Mouse (Mus musculus): ENCODE results near the gene Col1a2. TPM values are rescaled to one million over a fixed set of nuclear protein-coding genes. Genes with fewer than 3 reads are reported as not detected.

Gene Col1a2
- polyA plus RNA-seq (2015; fragmentation: Nextera tagmentation; extraction: Ambion mirVana) = 809 and 883 TPM in 2 replicates

GRCm38 (mm10) chr6:4504603-4505131 is at the start of gene Col1a2:
Gene Col1a2 (plus strand): TSS chr6:4504814.
- H3K9me3 ChIP-seq = no peaks in the 10 kb centered on the region
- no peaks in the 10 kb centered on the region for H3K27me3 ChIP-seq
- peaks cover 38% of the 10 kb centered on the region for H3K4me1 ChIP-seq
- H3K36me3 ChIP-seq = peaks cover under 1% of the 10 kb centered on the region; the same call in 1 of the 2 replicates
- peak; percentile 1; the same call in 1 of the 2 replicates for ATAC-seq (ENCODE audit: low FRiP score, low read depth)
- H3K4me3 ChIP-seq = peak within 1 kb of the TSS; percentile 63
- H3K4me2 ChIP-seq (replicated peaks) = peak within 1 kb of the TSS; percentile 72
- peak within 1 kb of the TSS; percentile 94 for H3K27ac ChIP-seq
- 14% methylated on average over 2 of the region's 3 CpGs for WGBS
- H3K9ac ChIP-seq = peak within 1 kb of the TSS; percentile 83

- Histone ChIP-seq H3K4me3 (no peak overlapping the region), H3K27ac (peak overlapping the region; percentile 96), H3K4me2 (replicated peaks) (no peak overlapping the region), H3K9ac (no peak overlapping the region), H3K36me3 (no peaks in the 10 kb centered on the region), H3K9me3 (no peaks in the 10 kb centered on the region), H3K4me1 (peaks cover 32% of the 10 kb centered on the region), H3K27me3 (no peaks in the 10 kb centered on the region)
- no peak for ATAC-seq (ENCODE audit: low FRiP score, low read depth)
- 48% methylated on average over 5 of the region's 5 CpGs for WGBS
Observed at GRCm38 (mm10) chr6:4455518-4455917, 49.1 kb upstream of the Col1a2 start.

GRCm38 (mm10) chr6:4455961-4456617 is 48.5 kb upstream of the Col1a2 start:
- peak overlapping the region; percentile 53 for H3K4me2 ChIP-seq (replicated peaks)
- no peak for ATAC-seq (ENCODE audit: low FRiP score, low read depth)
- H3K4me3 ChIP-seq = no peak overlapping the region
- H3K27me3 ChIP-seq = no peaks in the 10 kb centered on the region
- no peaks in the 10 kb centered on the region for H3K9me3 ChIP-seq
- peaks cover 32% of the 10 kb centered on the region for H3K4me1 ChIP-seq
- 26% methylated on average over 5 of the region's 5 CpGs for WGBS
- peak overlapping the region; percentile 96 for H3K27ac ChIP-seq
- H3K36me3 ChIP-seq = no peaks in the 10 kb centered on the region
- no peak overlapping the region; the same call in 1 of the 2 replicates for H3K9ac ChIP-seq

- H3K9me3 ChIP-seq = no peaks in the 10 kb centered on the region
- peak overlapping the region; percentile 53 for H3K4me2 ChIP-seq (replicated peaks)
- H3K36me3 ChIP-seq = no peaks in the 10 kb centered on the region
- peak overlapping the region; percentile 96 for H3K27ac ChIP-seq
- peak overlapping the region; percentile 16; the same call in 1 of the 2 replicates for H3K4me3 ChIP-seq
- no peaks in the 10 kb centered on the region for H3K27me3 ChIP-seq
- WGBS = 14% methylated on average over 12 of the region's 12 CpGs
- peak overlapping the region; percentile 4; the same call in 1 of the 2 replicates for H3K9ac ChIP-seq
- peaks cover 32% of the 10 kb centered on the region for H3K4me1 ChIP-seq
- peak; percentile 57; the same call in 1 of the 2 replicates for ATAC-seq (ENCODE audit: low FRiP score, low read depth)
Observed at GRCm38 (mm10) chr6:4456691-4457447, 47.7 kb upstream of the Col1a2 start.

GRCm38 (mm10) chr6:4457555-4457996 is 47.0 kb upstream of the Col1a2 start:
- peak overlapping the region; percentile 53 for H3K4me2 ChIP-seq (replicated peaks)
- WGBS = 3% methylated on average over 6 of the region's 6 CpGs
- no peaks in the 10 kb centered on the region for H3K9me3 ChIP-seq
- no peaks in the 10 kb centered on the region for H3K27me3 ChIP-seq
- H3K27ac ChIP-seq = peak overlapping the region; percentile 96
- no peaks in the 10 kb centered on the region for H3K36me3 ChIP-seq
- ATAC-seq (ENCODE audit: low FRiP score, low read depth) = peak; percentile 93
- H3K4me3 ChIP-seq = peak overlapping the region; percentile 16; the same call in 1 of the 2 replicates
- H3K4me1 ChIP-seq = peaks cover 32% of the 10 kb centered on the region
- H3K9ac ChIP-seq = no peak overlapping the region

GRCm38 (mm10) chr6:4465320-4465719 is 39.3 kb upstream of the Col1a2 start:
- Histone ChIP-seq H3K9me3 (no peaks in the 10 kb centered on the region), H3K4me2 (replicated peaks) (no peak overlapping the region), H3K36me3 (no peaks in the 10 kb centered on the region), H3K27me3 (no peaks in the 10 kb centered on the region), H3K4me1 (peaks cover 10% of the 10 kb centered on the region), H3K9ac (no peak overlapping the region), H3K27ac (peak overlapping the region; percentile 15; the same call in 1 of the 2 replicates), H3K4me3 (no peak overlapping the region)
- ATAC-seq (ENCODE audit: low FRiP score, low read depth) = no peak
- 64% methylated on average over 3 of the region's 3 CpGs for WGBS

GRCm38 (mm10) chr6:4483577-4483936 is 21.1 kb upstream of the Col1a2 start:
- peak overlapping the region; percentile 10; the same call in 1 of the 2 replicates for H3K4me3 ChIP-seq
- peak overlapping the region; percentile 90 for H3K27ac ChIP-seq
- peaks cover 38% of the 10 kb centered on the region for H3K4me1 ChIP-seq
- H3K27me3 ChIP-seq = no peaks in the 10 kb centered on the region
- H3K4me2 ChIP-seq (replicated peaks) = peak overlapping the region; percentile 51
- H3K36me3 ChIP-seq = no peaks in the 10 kb centered on the region
- ATAC-seq (ENCODE audit: low FRiP score, low read depth) = no peak
- H3K9me3 ChIP-seq = no peaks in the 10 kb centered on the region
- 15% methylated on average over 4 of the region's 4 CpGs for WGBS
- H3K9ac ChIP-seq = no peak overlapping the region

- peak overlapping the region; percentile 10; the same call in 1 of the 2 replicates for H3K4me3 ChIP-seq
- 7% methylated on average over 7 of the region's 7 CpGs for WGBS
- no peak overlapping the region for H3K9ac ChIP-seq
- H3K27ac ChIP-seq = peak overlapping the region; percentile 90
- peaks cover 44% of the 10 kb centered on the region for H3K4me1 ChIP-seq
- no peaks in the 10 kb centered on the region for H3K9me3 ChIP-seq
- H3K4me2 ChIP-seq (replicated peaks) = peak overlapping the region; percentile 51
- ATAC-seq (ENCODE audit: low FRiP score, low read depth) = peak; percentile 86
- H3K27me3 ChIP-seq = no peaks in the 10 kb centered on the region
- H3K36me3 ChIP-seq = no peaks in the 10 kb centered on the region
Observed at GRCm38 (mm10) chr6:4483937-4484601, 20.5 kb upstream of the Col1a2 start.

GRCm38 (mm10) chr6:4488349-4488748 is 16.3 kb upstream of the Col1a2 start:
- H3K27me3 ChIP-seq = no peaks in the 10 kb centered on the region
- H3K4me3 ChIP-seq = no peak overlapping the region
- peak; percentile 41; the same call in 1 of the 2 replicates for ATAC-seq (ENCODE audit: low FRiP score, low read depth)
- H3K27ac ChIP-seq = peak overlapping the region; percentile 92
- H3K4me1 ChIP-seq = peaks cover 54% of the 10 kb centered on the region
- WGBS = 0% methylated on average over 1 of the region's 1 CpGs
- peak overlapping the region; percentile 51 for H3K4me2 ChIP-seq (replicated peaks)
- no peaks in the 10 kb centered on the region for H3K9me3 ChIP-seq
- no peak overlapping the region; the same call in 1 of the 2 replicates for H3K9ac ChIP-seq
- no peaks in the 10 kb centered on the region for H3K36me3 ChIP-seq

- Histone ChIP-seq H3K4me2 (replicated peaks) (peak overlapping the region; percentile 51), H3K9ac (no peak overlapping the region; the same call in 1 of the 2 replicates), H3K9me3 (no peaks in the 10 kb centered on the region), H3K27me3 (no peaks in the 10 kb centered on the region), H3K4me1 (peaks cover 47% of the 10 kb centered on the region), H3K4me3 (no peak overlapping the region; the same call in 1 of the 2 replicates), H3K27ac (peak overlapping the region; percentile 92), H3K36me3 (no peaks in the 10 kb centered on the region)
- ATAC-seq (ENCODE audit: low FRiP score, low read depth) = no peak
- WGBS = 15% methylated on average over 1 of the region's 1 CpGs
Observed at GRCm38 (mm10) chr6:4488966-4489365, 15.6 kb upstream of the Col1a2 start.

GRCm38 (mm10) chr6:4489366-4490245 is 15.0 kb upstream of the Col1a2 start:
- H3K36me3 ChIP-seq = no peaks in the 10 kb centered on the region
- H3K9ac ChIP-seq = no peak overlapping the region
- peaks cover 41% of the 10 kb centered on the region for H3K4me1 ChIP-seq
- no peaks in the 10 kb centered on the region for H3K9me3 ChIP-seq
- 7% methylated on average over 6 of the region's 6 CpGs for WGBS
- H3K4me2 ChIP-seq (replicated peaks) = peak overlapping the region; percentile 51
- no peaks in the 10 kb centered on the region for H3K27me3 ChIP-seq
- H3K27ac ChIP-seq = peak overlapping the region; percentile 92
- H3K4me3 ChIP-seq = peak overlapping the region; percentile 8; the same call in 1 of the 2 replicates
- peak; percentile 92 for ATAC-seq (ENCODE audit: low FRiP score, low read depth)
